Mouse (Mus musculus) cerebellum, adult 2 months (tissue): ENCODE results near the gene Srp68. TPM values are rescaled to one million over a fixed set of nuclear protein-coding genes. Genes with fewer than 3 reads are reported as not detected.

Source experiments
- DNase-seq, 2 experiments: peaks; one replicate each; pipeline ENCODE4 v3.0.0; 2021
- H3K27ac ChIP-seq: fragments of 200-500 bp; 2 replicates; pipeline ENCODE4 v1.5.1; 2012; ENCODE audit warnings: low read length, control low read depth, inconsistent platforms; ENCODE audit not compliant: insufficient read depth
- H3K27me3 ChIP-seq: fragments of 200-500 bp; 2 replicates; pipeline ENCODE4 v1.6.1; 2012; ENCODE audit warnings: inconsistent platforms, mild to moderate bottlenecking, low read length, moderate library complexity; ENCODE audit not compliant: control insufficient read depth, insufficient read depth
- H3K4me1 ChIP-seq: fragments of 200-500 bp; 2 replicates; pipeline ENCODE4 v1.6.1; 2011; ENCODE audit warnings: low read length; ENCODE audit not compliant: control insufficient read depth, insufficient read depth
- H3K4me3 ChIP-seq: fragments of 200-500 bp; replicated peaks from 2 replicates; pipeline ENCODE3; 2011; ENCODE audit warnings: mild to moderate bottlenecking, low read depth, low read length, control low read depth; ENCODE audit not compliant: insufficient read depth
- CTCF ChIP-seq: fragments of 200-500 bp; IDR thresholded peaks from 2 replicates; pipeline ENCODE4 v1.5.1; 2011; ENCODE audit warnings: low read depth, mild to moderate bottlenecking, control low read depth, low read length, moderate library complexity, borderline replicate concordance; ENCODE audit not compliant: insufficient read depth
- POLR2A ChIP-seq: fragments of 200-500 bp; IDR thresholded peaks from 2 replicates; pipeline ENCODE4 v1.6.1; 2011; ENCODE audit warnings: low read length, control low read depth, borderline replicate concordance; ENCODE audit not compliant: insufficient read depth
- WGBS: fragments of 180-500 bp; shearing (Covaris S2); methylation state at CpG from one replicate; pipeline ENCODE4 v1.1.7; 2018; 5-methylcytosine and 5-hydroxymethylcytosine counted together
- polyA plus RNA-seq: library from polyadenylated mRNA; depleted of rRNA; stranded (reverse); fragments of >200 nt; gene quantifications from 2 replicates; pipeline ENCODE4 v1.2.3, GENCODE M21; 2012; rRNA removed

Srp68 gene
- polyA plus RNA-seq, 1 experiment = 79.2 TPM

- no peak for DNase-seq
- Histone ChIP-seq H3K4me1 (no peaks in the 10 kb centered on the region; the same call in 1 of the 2 replicates), H3K27ac (no peak overlapping the region), H3K4me3 (no peak overlapping the region), H3K27me3 (no peaks in the 10 kb centered on the region)
- TF ChIP-seq POLR2A (no peak), CTCF (no peak)
- WGBS = 93% methylated on average over 18 of the region's 18 CpGs
These were observed 77.0 kb downstream of the Srp68 start for GRCm38 (mm10) chr11:116196866-116197583.

- 71% methylated on average over 3 of the region's 3 CpGs for WGBS
- Histone ChIP-seq H3K27ac (no peak overlapping the region), H3K4me3 (no peak overlapping the region), H3K27me3 (no peaks in the 10 kb centered on the region), H3K4me1 (no peaks in the 10 kb centered on the region; the same call in 1 of the 2 replicates)
- DNase-seq = no peak
- TF ChIP-seq POLR2A (no peak), CTCF (no peak)
These were observed 77.7 kb downstream of the Srp68 start for GRCm38 (mm10) chr11:116196336-116196735.

GRCm38 (mm10) chr11:116195252-116195651 is 78.8 kb downstream of the Srp68 start:
- WGBS = 80% methylated on average over 5 of the region's 5 CpGs
- no peak for DNase-seq
- TF ChIP-seq CTCF (no peak), POLR2A (no peak)
- no peaks in the 10 kb centered on the region; the same call in 1 of the 2 replicates for H3K4me1 ChIP-seq
- no peaks in the 10 kb centered on the region for H3K27me3 ChIP-seq
- no peak overlapping the region for H3K4me3 ChIP-seq
- no peak overlapping the region for H3K27ac ChIP-seq

Other genes starting within 250 kb of the Srp68 start
- gene H3f3b, start 246.3 kb downstream of the Srp68 start, polyA plus RNA-seq = 456 and 541 TPM in 2 replicates
- 48.1 and 49.1 TPM in 2 replicates for gene Unk, start 243.9 kb downstream of the Srp68 start, polyA plus RNA-seq
- gene Unc13d, start 196.3 kb downstream of the Srp68 start, polyA plus RNA-seq = 3.8 and 5.7 TPM in 2 replicates
- gene Wbp2, start 187.2 kb downstream of the Srp68 start, polyA plus RNA-seq = 509 and 539 TPM in 2 replicates
- 4.1 TPM in 2 replicates for gene Trim47, start 147.0 kb downstream of the Srp68 start, polyA plus RNA-seq
- 7.9 and 9.3 TPM in 2 replicates for gene Trim65, start 143.1 kb downstream of the Srp68 start, polyA plus RNA-seq
- gene Mrpl38, start 135.3 kb downstream of the Srp68 start, polyA plus RNA-seq = 61.9 and 66.2 TPM in 2 replicates
- 81.1 and 83.0 TPM in 2 replicates for gene Fbf1, start 106.1 kb downstream of the Srp68 start, polyA plus RNA-seq
- 55.2 and 56.8 TPM in 2 replicates for gene Ten1, start 75.4 kb downstream of the Srp68 start, polyA plus RNA-seq
- 107 and 115 TPM in 2 replicates for gene Acox1, start 75.2 kb downstream of the Srp68 start, polyA plus RNA-seq
- 1.2 and 1.6 TPM in 2 replicates for gene Evpl, start 36.1 kb downstream of the Srp68 start, polyA plus RNA-seq
- gene Galr2, start 6.7 kb upstream of the Srp68 start, polyA plus RNA-seq = 0.05 TPM in 1 of 2 replicates, not detected in the other
- 104 and 118 TPM in 2 replicates for gene Exoc7, start 33.0 kb upstream of the Srp68 start, polyA plus RNA-seq
- 13.9 and 15.7 TPM in 2 replicates for gene Foxj1, start 61.2 kb upstream of the Srp68 start, polyA plus RNA-seq
- 121 and 147 TPM in 2 replicates for gene Rnf157, start 138.8 kb upstream of the Srp68 start, polyA plus RNA-seq
- 34.8 and 44.0 TPM in 2 replicates for gene Ubald2, start 159.9 kb upstream of the Srp68 start, polyA plus RNA-seq
- 0.05 TPM in 1 of 2 replicates, not detected in the other for gene Qrich2, start 192.0 kb upstream of the Srp68 start, polyA plus RNA-seq
- gene Prpsap1, start 220.0 kb upstream of the Srp68 start, polyA plus RNA-seq = 114 and 129 TPM in 2 replicates